28 mouse cellular contexts compared by ENCODE assay signal in genomic region chr6:6070015-6070414, GRCm38 (mm10).
A peak's percentile ranks its signal among the peaks of the same experiment; 100 is the strongest.
DNase-seq lines count a peak whose midpoint lies in the region; ATAC-seq and TF ChIP-seq lines count a peak whose summit lies in the region.
"Had no signal": no experiment of that assay in that cellular context is flagged by ENCODE, and none has a peak within 500 bp of the region (broad histone marks: within the 10 kb centered on the region; RNA-seq: fewer than 3 reads in every experiment).

No protein-coding gene starts in this region.

- no peak overlapping the region for H3K4me2 ChIP-seq in intestine, embryonic 14.5 days (ENCODE audit: low read length)
- no peak overlapping the region for H3K4me2 ChIP-seq in intestine, embryonic 15.5 days (replicated peaks)
- H3K4me2 ChIP-seq in midbrain, embryonic 14.5 days (ENCODE audit: low read length): no peak overlapping the region
- no peak overlapping the region for H3K4me2 ChIP-seq in limb, embryonic 12.5 days
- H3K4me2 ChIP-seq: embryonic facial prominence, embryonic 13.5 days; forebrain, embryonic 12.5 days; forebrain, embryonic 15.5 days; heart, embryonic 11.5 days; hindbrain, embryonic 14.5 days had no signal

- H3K4me3 ChIP-seq in intestine, embryonic 14.5 days (ENCODE audit: low read depth, low read length): no peak overlapping the region
- H3K4me3 ChIP-seq in intestine, embryonic 15.5 days (replicated peaks): no peak overlapping the region
- H3K4me3 ChIP-seq in midbrain, embryonic 10.5 days: no peak overlapping the region
- no peak overlapping the region for H3K4me3 ChIP-seq in midbrain, embryonic 14.5 days (replicated peaks; ENCODE audit: low read depth, low read length)
- no peak overlapping the region for H3K4me3 ChIP-seq in ES-E14 (ENCODE audit: insufficient read depth in 1 of 2, low read depth in 1 of 2, low read length in 2 of 2, poor library complexity in 1 of 2, severe bottlenecking in 1 of 2)
- no peak overlapping the region for H3K4me3 ChIP-seq in limb, embryonic 12.5 days (replicated peaks)
- H3K4me3 ChIP-seq: embryonic facial prominence, embryonic 10.5 days; embryonic facial prominence, embryonic 13.5 days; erythroblast, embryonic 14.5 days; forebrain, embryonic 12.5 days; forebrain, embryonic 15.5 days had no signal

- no peaks in the 10 kb centered on the region for H3K9me3 ChIP-seq in intestine, embryonic 14.5 days (ENCODE audit: control insufficient read depth, low read length)
- no peaks in the 10 kb centered on the region for H3K9me3 ChIP-seq in intestine, embryonic 15.5 days
- no peaks in the 10 kb centered on the region for H3K9me3 ChIP-seq in midbrain, embryonic 10.5 days (replicated peaks)
- H3K9me3 ChIP-seq in midbrain, embryonic 14.5 days (ENCODE audit: control insufficient read depth, low read length): no peaks in the 10 kb centered on the region
- no peaks in the 10 kb centered on the region for H3K9me3 ChIP-seq in ES-E14 (ENCODE audit: control insufficient read depth, insufficient read depth, low read depth, low read length)
- H3K9me3 ChIP-seq in limb, embryonic 12.5 days: no peaks in the 10 kb centered on the region
- H3K9me3 ChIP-seq: embryonic facial prominence, embryonic 10.5 days; embryonic facial prominence, embryonic 13.5 days; forebrain, embryonic 12.5 days; forebrain, embryonic 15.5 days had no signal

- in situ Hi-C loops in ES-E14 (cut with MboI; ENCODE audit: low sequenced_read_pairs in 2 of 2, unreplicated experiment in 2 of 2): no loop called here

- no peak overlapping the region for H3K9ac ChIP-seq in intestine, embryonic 14.5 days (ENCODE audit: low read length)
- no peak overlapping the region for H3K9ac ChIP-seq in intestine, embryonic 15.5 days
- H3K9ac ChIP-seq in midbrain, embryonic 14.5 days (replicated peaks; ENCODE audit: low read length): no peak overlapping the region
- H3K9ac ChIP-seq in ES-E14 (ENCODE audit: insufficient read depth, low read depth, low read length, poor library complexity, severe bottlenecking): no peak overlapping the region
- H3K9ac ChIP-seq in limb, embryonic 12.5 days (replicated peaks): no peak overlapping the region
- H3K9ac ChIP-seq: embryonic facial prominence, embryonic 13.5 days; forebrain, embryonic 12.5 days; forebrain, embryonic 15.5 days; hindbrain, embryonic 14.5 days had no signal

- H3K4me1 ChIP-seq in intestine, embryonic 14.5 days (replicated peaks; ENCODE audit: control insufficient read depth, insufficient read depth, low read length): peaks cover 8% of the 10 kb centered on the region
- 0 out of 2 replicates have a peak, but pooled peaks cover 4% of the 10 kb centered on the region for H3K4me1 ChIP-seq in intestine, embryonic 15.5 days (replicated peaks)
- peaks cover 25% of the 10 kb centered on the region for H3K4me1 ChIP-seq in midbrain, embryonic 10.5 days
- H3K4me1 ChIP-seq in midbrain, embryonic 14.5 days (ENCODE audit: control insufficient read depth, insufficient read depth, low read length): no peaks in the 10 kb centered on the region
- H3K4me1 ChIP-seq in ES-E14 (ENCODE audit: control insufficient read depth in 2 of 2, insufficient read depth in 2 of 2, low read length in 2 of 2, poor library complexity in 1 of 2): peaks cover 0 to 4% of the 10 kb centered on the region in 2 experiments; a peak in 2 of 4 replicates
- peaks cover 21% of the 10 kb centered on the region for H3K4me1 ChIP-seq in limb, embryonic 12.5 days (replicated peaks)

- peak; percentile 44 for DNase-seq in intestine, embryonic 14.5 days (ENCODE audit: low spot score)
- no peak for DNase-seq in midbrain, embryonic 10.5 days (ENCODE audit: low spot score)
- DNase-seq in midbrain, embryonic 14.5 days: no peak
- no peak for DNase-seq in ES-E14 (ENCODE audit: low read depth, low spot score)
- DNase-seq in frontal cortex, postnatal 25 days (ENCODE audit: low spot score in 2 of 2): no peak
- DNase-seq: adrenal gland, adult 8-10 months; adrenal gland, postnatal 25 days; B cell, adult 2 months; cerebellum, adult 11-12 months; cerebellum, adult 8-10 months; cerebellum, postnatal 10 days; cerebellum, postnatal 36 days; gastrocnemius, postnatal 10 days; gastrocnemius, postnatal 36 days had no signal

- no peak overlapping the region for H3K27ac ChIP-seq in intestine, embryonic 14.5 days (ENCODE audit: low read depth)
- no peak overlapping the region for H3K27ac ChIP-seq in intestine, embryonic 15.5 days
- peak overlapping the region; percentile 42; the same call in 1 of the 2 replicates for H3K27ac ChIP-seq in midbrain, embryonic 10.5 days (replicated peaks)
- no peak overlapping the region for H3K27ac ChIP-seq in midbrain, embryonic 14.5 days (replicated peaks; ENCODE audit: low read depth, low read length)
- no peak overlapping the region for H3K27ac ChIP-seq in ES-E14 (ENCODE audit: insufficient read depth, low read depth, low read length, poor library complexity, severe bottlenecking)
- 0 out of 2 replicates have a peak overlapping the region, but pooled peaks have one; percentile 67 for H3K27ac ChIP-seq in limb, embryonic 12.5 days
- H3K27ac ChIP-seq: embryonic facial prominence, embryonic 10.5 days; embryonic facial prominence, embryonic 13.5 days; forebrain, embryonic 12.5 days; forebrain, embryonic 15.5 days; hindbrain, embryonic 14.5 days; hindbrain, postnatal 0 days had no signal

- no peaks in the 10 kb centered on the region for H3K27me3 ChIP-seq in intestine, embryonic 14.5 days (replicated peaks; ENCODE audit: control insufficient read depth, insufficient read depth, low read length)
- H3K27me3 ChIP-seq in intestine, embryonic 15.5 days (replicated peaks): no peaks in the 10 kb centered on the region
- H3K27me3 ChIP-seq in midbrain, embryonic 10.5 days (ENCODE audit: low read depth, poor library complexity, severe bottlenecking): no peaks in the 10 kb centered on the region
- H3K27me3 ChIP-seq in midbrain, embryonic 14.5 days (ENCODE audit: control insufficient read depth, insufficient read depth, low read length): no peaks in the 10 kb centered on the region
- no peaks in the 10 kb centered on the region for H3K27me3 ChIP-seq in limb, embryonic 12.5 days
- H3K27me3 ChIP-seq: CH12.LX; embryonic facial prominence, embryonic 13.5 days; forebrain, embryonic 12.5 days; forebrain, embryonic 15.5 days; Patski had no signal

- no peak for ATAC-seq in intestine, embryonic 14.5 days (replicated peaks; ENCODE audit: low FRiP score, low TSS enrichment, low read depth)
- no peak for ATAC-seq in intestine, embryonic 15.5 days
- ATAC-seq in midbrain, embryonic 14.5 days (ENCODE audit: low FRiP score, low TSS enrichment): no peak
- ATAC-seq in limb, embryonic 12.5 days (ENCODE audit: insufficient number of reproducible peaks, insufficient read depth, low FRiP score, low TSS enrichment, low read depth): no peak
- ATAC-seq: activated CD4-positive, CD25-positive, alpha-beta regulatory T cell, adult 4 months; forebrain, embryonic 15.5 days; hindbrain, postnatal 0 days; inflammation-experienced regulatory T-cells, adult 6 months; Patski had no signal

- WGBS in intestine, embryonic 14.5 days: 6% methylated on average over 3 of the region's 3 CpGs
- 3% methylated on average over 3 of the region's 3 CpGs for WGBS in intestine, embryonic 15.5 days
- WGBS in midbrain, embryonic 10.5 days: 8% methylated on average over 3 of the region's 3 CpGs
- WGBS in midbrain, embryonic 14.5 days: 7% methylated on average over 3 of the region's 3 CpGs
- WGBS in limb, embryonic 12.5 days: 4% methylated on average over 3 of the region's 3 CpGs

- no peaks in the 10 kb centered on the region for H3K36me3 ChIP-seq in intestine, embryonic 14.5 days (ENCODE audit: control insufficient read depth, insufficient read depth, low read length)
- H3K36me3 ChIP-seq in intestine, embryonic 15.5 days: no peaks in the 10 kb centered on the region
- 0 out of 2 replicates have a peak, but pooled peaks cover 7% of the 10 kb centered on the region for H3K36me3 ChIP-seq in midbrain, embryonic 10.5 days
- H3K36me3 ChIP-seq in midbrain, embryonic 14.5 days (ENCODE audit: control insufficient read depth, insufficient read depth, low read length): no peaks in the 10 kb centered on the region
- H3K36me3 ChIP-seq in ES-E14 (ENCODE audit: control insufficient read depth, insufficient read depth, low read length, poor library complexity, severe bottlenecking): peaks cover 2% of the 10 kb centered on the region
- H3K36me3 ChIP-seq in limb, embryonic 12.5 days: peaks cover 5% of the 10 kb centered on the region; the same call in 1 of the 2 replicates
- H3K36me3 ChIP-seq: embryonic facial prominence, embryonic 13.5 days; forebrain, embryonic 12.5 days; forebrain, embryonic 15.5 days had no signal

TF ChIP-seq in ES-E14, 5 proteins besides CTCF, POLR2A, EP300 and RAD21:
- TF ChIP-seq HCFC1 (IDR thresholded peaks at IDR 0.05; ENCODE audit: borderline replicate concordance, insufficient read depth, low read length) (no peak), ZNF384 (IDR thresholded peaks at IDR 0.05; ENCODE audit: low read depth, low read length) (0 out of 2 replicates have a peak, but pooled peaks have one; percentile 42)
TF ChIP-seq in ES-E14: peak in this region for 1.

Comparison
In these comparisons a context has a peak if more than half of its experiments do, and no peak if none do; other contexts are left out.
1. H3K27ac ChIP-seq: peak in midbrain, embryonic 10.5 days (single experiment) and limb, embryonic 12.5 days (single experiment); none in intestine, embryonic 14.5 days (single experiment), intestine, embryonic 15.5 days (single experiment), midbrain, embryonic 14.5 days (single experiment) and ES-E14 (single experiment).